Mouse (Mus musculus) common myeloid progenitor, adult 5-6 weeks (primary cell): ENCODE measurements around the gene Rbsn. TPM values are rescaled to one million over a fixed set of nuclear protein-coding genes. Genes with fewer than 3 reads are reported as not detected.

Experiments used
- ATAC-seq: replicated peaks from 2 replicates; pipeline ENCODE4 v1.8.0; 2016; ENCODE audit warnings: low read depth, mild to moderate bottlenecking, moderate TSS enrichment, inconsistent platforms; ENCODE audit not compliant: poor library complexity, severe bottlenecking
- total RNA-seq: library from RNA; stranded (forward); fragments of 200-1000, 187-1606 nt; gene quantifications from 2 replicates; pipeline ENCODE4 v1.2.3, GENCODE M21; 2017

The Rbsn gene
- 17.9 and 18.5 TPM in 2 replicates for total RNA-seq

DNA sequence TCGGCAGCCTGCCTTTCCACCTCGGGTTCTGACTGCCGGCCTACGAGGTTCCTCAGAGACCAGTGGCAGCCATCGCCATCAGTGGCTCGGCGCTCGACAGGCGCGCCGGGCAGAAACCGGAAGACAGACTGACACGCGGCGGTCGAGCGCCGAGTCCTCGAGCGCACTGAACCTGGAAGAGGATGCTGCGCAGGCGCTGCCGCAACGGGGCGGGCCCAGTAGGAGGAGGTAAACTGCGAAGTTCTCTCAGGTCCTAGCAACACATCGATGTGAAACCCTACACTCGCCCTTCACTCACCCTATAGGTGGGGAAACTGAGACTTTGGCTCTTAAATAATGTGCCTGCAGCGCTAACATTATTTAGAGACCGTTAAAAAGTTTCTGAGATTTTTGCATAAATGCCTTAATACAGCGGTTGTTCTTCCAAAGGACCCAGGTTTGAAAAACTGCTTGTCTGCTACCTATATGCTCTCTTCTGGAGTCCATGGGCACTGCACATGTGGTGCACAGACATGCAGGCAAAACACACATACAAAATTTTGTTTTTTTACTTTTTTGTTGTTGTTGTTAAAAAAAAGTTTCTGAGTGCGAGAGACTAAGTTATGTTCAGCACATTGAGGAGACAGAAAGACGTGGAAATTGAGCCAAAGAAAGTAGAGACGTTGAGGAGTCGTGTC lies at the start of gene Rbsn:
TSS of gene Rbsn (minus strand) at position 153 of the 677 bp plus-strand sequence.
- ATAC-seq = peak; percentile 98

DNA sequence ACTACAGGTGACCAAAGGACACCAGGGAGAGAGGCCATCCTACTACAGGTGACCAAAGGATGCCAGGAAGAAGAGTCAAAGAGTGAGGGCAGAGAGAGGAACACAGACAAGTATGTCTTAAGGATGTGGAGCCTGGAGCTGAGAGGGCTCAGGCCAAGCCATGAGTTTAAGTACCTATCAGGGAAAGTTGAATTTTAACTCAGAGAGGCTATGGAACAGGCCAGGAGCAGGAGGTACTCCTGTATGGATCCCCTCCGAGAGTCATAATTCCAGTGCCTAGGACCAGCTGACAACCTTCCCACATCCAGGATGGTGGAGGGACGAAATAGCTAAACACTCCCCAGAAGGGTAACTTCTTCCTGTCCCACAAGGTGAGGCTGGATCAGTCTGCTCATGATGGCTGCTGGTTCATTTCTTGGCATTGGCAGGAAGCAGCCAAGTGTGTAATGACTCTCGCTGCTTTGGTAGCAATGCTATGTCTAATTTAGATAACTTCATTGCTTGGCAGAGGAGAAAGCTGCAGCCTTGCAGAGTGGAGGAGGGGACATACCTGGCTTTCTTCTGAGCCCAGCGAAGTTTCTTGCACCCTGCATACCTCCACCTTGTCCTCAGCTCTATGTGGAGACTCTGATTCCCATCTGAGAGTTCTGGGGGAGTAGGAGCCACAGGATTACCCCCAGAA lies 46.6 kb upstream of the Rbsn start:
- ATAC-seq = no peak

DNA sequence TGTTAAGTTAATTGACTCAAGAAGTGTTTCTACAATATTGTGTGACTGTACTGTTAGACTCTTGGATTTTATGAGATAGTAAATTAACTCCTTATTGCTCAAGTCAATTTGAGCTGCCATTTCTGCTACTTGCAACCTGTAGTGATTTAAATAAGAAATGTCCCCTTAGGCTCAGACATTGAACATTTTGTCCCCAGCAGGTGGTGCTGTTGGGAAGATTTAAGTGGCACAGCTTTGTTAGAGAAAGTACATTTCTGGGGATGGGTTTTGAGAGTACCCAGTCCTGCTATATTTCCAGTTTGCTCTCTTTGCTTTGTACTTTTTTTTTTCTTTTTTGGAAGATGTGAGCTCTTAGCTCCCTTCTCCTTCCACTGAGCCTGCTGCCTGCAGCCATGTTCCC lies 40.6 kb upstream of the Rbsn start:
- ATAC-seq = no peak

DNA sequence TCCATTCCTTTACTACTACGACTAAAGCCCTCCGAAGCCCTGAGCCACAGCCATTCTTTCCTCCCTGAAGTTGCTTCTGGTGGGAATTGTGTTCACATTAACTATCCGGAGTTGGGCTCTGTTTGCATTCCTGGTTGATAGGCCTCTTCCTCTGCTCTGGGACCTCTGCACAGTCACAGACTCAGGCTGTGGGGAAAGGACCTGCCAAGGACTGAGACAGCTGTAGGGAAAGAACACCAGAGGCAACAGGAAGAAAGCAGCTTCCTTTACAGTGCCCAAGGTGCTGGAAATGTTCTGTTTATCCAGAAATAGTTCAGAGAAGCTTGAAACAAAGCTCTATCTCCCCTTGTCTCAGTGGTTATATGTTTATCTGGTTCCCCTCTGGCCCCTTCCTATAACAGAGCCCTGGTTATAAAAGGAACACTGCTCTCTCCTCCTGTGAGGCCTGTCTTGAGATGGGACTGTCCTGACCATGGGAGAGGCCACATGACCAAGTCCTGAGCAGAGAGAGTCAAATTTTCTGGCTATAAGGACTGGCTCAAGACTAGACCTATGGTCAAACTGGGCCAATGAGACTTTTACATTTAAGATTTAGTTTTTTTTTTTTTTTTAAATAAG lies 38.6 kb upstream of the Rbsn start:
- no peak for ATAC-seq

DNA sequence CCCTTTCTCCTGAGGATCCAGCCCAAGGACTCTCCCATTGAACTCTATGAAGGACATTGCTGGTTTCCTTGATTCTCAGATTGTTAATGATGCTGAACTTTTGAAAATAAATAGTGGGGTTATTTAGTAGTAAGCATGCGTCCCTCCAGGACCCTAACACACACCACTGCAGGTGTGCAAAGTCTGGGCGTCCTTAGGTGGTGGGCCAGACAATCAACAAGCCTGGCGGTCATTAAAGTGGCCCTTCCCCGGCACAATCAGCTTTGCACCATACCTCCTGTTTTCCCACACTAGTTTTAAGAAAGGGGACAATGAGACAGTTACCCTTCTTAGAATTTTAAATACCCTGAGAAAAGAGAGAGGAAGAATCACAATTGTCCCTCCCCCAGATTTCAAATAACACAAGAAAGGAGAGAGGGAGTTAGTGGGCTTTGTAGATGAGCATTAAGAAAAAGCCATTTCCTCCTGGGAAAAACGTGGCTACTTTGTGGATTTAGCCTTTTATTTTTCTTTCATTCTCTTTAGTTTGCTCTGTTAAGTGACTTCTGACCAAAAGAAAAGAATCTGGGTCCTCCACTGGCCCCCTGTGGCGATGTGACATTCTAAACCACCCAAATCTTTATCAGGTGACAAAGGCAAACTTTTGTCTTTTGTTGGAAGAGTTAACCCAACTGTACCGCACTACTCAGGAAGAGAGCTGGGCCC lies 32.6 kb upstream of the Rbsn start:
- ATAC-seq = no peak

DNA sequence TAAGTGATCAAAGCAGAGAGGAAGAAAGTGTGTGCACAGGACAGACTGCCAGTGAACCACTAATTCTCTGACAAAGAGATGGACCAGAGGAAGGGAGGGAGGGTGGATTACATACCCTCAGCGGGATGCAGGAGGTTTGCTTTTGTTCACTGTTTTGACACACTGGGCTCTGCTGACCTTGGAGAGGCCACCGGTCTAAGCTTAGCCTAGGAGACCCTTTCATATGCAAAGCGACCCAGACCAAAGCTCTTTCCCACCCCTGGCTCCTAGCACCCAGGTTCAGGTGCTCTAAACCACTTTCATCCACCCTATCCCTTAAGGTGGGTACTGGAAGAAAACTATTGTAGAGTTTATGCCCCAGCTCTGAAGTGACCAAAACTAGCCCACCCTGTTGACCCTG lies 31.6 kb upstream of the Rbsn start:
- no peak for ATAC-seq

DNA sequence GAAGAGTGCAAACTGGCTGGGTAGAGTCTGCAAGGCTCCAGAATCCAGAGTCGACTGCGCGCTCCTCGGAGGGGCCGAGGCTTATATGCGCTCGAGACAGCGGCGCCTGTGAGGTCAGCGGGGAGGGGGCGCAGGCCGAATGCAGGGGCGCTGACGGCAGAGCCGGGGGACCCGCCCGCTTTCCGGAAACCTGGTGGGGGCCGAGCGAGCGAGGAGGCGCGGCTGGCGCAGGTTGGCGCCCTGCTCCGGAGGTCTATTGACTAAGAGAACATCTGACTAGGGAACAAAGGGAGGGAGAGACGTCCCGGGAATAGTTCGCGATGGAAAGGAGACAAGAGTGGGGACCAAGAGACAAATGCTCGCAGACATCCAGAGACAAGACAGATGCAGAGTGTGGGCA lies 29.9 kb upstream of the Rbsn start, which contains the start of gene Trh:
TSS of gene Trh (minus strand) at position 60 of the 400 bp plus-strand sequence.
- ATAC-seq = no peak

DNA sequence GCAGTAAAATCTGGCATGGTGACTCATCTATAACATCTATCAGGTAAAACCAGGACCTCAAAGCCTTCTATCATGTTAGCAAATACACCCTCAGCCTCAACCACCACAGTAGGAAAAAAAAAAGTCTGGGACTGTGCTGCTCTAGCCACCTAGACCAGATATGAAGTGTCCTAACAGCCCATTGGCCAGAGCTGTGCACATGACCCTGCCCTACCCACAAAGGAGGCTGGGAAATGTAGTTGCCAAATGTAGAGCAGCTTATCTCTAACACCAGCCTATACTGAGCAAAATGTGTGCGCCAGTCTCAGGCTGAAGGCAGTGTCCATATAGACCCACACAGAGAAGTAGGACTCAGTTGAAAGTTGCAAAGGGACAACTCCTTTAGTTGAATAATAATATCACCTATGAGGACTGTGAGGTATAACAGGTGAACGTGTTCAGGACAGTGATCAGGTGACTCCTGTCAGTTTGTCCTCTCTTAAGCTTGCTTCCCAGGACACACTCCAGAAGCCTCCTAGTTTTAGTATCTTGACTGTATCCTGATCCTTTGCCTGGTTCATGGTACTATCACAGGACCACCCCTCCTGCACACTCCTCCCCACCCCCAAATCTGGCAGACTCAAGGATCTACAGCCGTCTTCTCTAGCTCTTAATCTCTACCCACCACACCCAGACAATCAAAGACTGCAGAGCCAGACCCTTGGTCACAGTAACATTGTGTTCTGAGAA lies 26.6 kb upstream of the Rbsn start:
- peak; percentile 98 for ATAC-seq

DNA sequence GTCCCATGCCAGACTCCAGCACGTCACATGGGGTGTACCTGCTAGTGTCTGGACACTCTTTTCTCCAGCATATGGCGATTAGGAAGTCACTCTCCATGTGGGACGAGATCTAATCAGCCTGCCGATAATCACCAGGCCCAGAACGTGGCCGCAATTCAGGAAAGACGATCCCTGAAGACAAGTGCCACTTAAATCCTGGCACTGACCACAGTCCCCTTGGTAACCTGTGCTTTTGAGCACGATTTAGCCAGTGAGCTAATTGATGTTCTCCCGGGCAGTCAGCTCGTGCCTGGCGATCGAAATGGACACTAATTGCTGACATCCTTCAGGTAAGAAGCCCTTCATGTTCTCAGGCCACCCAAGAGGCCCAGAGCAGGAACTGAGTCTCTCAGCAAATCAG lies 20.3 kb upstream of the Rbsn start:
- no peak for ATAC-seq

DNA sequence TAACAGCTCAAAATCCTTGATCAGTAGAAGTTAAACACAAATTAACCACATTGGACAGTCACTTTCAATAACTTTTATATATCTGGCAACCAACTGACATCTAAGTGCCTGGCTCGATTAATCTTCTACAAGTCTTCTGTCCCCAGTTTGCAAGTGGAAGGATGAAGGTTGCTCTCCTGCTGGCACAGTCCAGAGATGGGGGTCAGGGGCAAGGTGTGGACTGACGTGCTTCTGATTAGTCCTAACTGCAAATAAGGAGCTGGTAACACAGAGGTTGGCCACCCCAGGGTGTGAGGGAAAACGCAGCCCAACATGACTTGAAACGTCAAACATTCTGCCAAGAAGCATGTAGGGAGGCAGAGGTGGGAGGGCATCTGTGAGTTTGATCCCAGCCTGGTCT lies 17.0 kb upstream of the Rbsn start:
- no peak for ATAC-seq

DNA sequence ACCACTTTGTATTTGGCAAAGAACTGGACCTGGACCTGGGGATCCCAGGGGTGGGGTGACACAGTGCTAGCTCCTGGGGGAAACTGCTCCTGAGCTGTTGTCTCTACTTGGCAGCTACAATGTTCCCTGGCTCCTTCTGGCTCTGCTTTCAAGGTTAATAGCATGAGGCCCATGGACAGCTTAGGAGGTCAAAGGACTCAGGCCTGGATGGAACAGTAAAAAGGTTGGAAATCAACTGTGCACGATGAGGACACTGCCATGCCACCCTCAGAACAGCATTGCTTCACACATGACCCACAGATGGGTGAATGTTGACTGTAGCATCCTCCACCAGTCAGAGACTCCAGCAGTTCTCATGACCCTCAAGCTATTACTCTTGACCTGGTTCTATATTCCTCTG lies 16.6 kb upstream of the Rbsn start:
- no peak for ATAC-seq

DNA sequence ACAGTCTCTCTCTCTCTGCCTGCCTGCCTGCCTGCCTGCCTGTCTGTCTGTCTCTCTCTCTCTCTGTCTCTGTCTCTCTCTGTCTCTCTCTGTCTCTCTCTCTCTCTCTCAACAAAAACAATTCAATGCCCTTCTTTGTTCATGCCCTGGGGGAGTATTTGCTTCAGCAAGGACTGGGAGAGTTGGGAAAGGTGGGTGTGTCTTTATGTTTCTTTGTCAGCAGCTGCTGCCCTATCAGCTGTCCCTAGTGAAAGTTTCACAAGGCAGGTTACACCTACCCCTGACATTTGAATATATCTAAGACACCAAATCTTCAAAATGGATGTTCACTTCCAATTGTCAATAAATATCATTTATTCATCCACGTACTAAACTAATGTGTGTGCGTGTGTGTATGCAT lies 14.9 kb upstream of the Rbsn start:
- no peak for ATAC-seq

DNA sequence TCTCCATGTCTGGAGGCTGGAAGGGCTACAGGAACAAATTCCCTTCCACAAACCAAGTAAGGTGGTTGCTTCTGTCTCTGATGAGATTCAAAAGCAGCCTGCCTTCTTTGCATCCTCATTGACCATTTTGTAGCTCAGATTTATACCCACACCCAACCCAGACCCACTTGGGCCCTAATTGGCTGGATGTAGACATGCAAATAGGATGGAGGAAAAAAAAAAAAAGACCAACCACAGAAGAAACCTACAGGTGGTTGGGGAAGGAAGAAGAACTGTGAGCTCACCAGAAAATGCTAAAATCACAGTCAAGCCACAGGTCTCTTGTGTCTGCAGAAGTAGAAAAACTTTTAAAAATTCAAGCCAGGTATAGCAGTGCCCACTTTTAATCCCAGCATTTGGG lies 14.4 kb upstream of the Rbsn start:
- no peak for ATAC-seq

DNA sequence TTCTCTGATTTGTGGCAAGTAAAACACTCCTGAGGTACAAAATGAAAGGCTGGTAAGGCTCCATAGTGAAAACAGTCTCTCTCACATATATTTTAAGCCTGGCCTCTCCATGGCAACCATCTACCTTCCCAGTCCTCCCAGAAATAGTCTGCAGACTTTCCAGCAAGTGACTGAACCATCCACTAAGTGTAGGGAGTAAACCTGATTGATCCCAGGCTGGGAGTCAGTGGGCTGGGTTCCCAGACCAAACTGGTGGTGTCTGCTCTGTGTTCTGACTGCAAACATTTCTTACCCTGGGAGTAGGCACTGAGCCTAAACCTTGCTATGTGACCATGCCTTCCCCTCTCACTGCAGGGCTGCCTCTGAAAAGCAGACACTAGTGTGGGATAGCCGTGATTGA lies 10.3 kb upstream of the Rbsn start:
- no peak for ATAC-seq

DNA sequence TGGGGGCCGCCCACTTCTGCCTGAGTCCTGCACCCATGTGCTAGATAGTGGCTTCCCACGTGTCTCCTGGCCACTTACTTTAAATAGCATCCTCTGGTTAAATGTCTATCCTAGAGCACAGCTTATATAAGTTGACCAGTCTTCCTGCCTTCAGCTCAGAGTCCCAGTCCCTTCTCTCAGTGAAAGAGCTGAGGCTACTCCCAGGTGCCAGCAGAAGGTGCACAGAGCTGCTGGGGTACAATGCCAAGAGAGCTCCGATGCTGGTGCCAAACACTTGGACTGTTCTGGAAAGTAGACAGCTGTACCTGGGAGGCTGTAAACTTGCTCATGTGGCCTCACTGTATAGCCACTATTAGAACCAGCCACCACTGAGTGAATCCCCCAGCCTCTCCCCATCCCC lies 7.3 kb upstream of the Rbsn start:
- no peak for ATAC-seq

DNA sequence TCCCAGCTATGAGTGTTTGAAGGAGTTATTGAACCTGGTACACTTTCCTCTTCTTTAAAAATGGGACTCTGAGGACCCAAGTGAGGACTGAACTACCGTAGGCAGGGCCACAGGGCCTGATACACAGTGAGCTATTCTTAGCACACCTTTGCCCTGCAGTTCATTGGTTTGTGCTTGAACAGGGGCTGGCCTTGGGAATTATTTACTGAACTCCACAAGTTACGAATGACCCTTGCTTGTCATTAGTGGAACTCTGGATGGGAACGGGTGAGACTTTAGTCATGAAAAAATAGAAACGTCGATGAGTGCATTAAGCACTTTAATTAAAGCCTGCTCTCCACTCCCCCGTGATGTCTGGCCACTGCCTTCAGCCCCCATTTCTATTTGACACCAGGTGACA lies 6.9 kb upstream of the Rbsn start:
- ATAC-seq = no peak

DNA sequence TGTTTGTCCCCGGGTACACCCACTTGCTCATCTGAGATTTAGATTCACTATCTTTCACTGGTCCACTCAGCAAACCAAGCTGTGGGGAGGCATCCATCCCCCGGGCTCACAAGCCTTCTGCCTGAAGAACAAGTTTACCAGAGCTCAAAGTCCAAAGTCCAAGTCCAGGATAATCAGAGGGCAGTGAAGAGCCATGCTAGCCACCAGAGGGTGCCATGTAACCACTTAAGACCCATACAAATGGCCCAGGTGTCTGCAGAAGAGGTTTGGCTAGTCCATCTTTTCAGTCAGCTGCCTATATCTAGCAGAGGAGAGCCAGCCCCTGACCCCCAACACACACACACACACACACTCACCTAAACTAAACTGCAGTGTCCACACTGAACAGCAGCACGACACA lies 4.7 kb upstream of the Rbsn start:
- no peak for ATAC-seq

DNA sequence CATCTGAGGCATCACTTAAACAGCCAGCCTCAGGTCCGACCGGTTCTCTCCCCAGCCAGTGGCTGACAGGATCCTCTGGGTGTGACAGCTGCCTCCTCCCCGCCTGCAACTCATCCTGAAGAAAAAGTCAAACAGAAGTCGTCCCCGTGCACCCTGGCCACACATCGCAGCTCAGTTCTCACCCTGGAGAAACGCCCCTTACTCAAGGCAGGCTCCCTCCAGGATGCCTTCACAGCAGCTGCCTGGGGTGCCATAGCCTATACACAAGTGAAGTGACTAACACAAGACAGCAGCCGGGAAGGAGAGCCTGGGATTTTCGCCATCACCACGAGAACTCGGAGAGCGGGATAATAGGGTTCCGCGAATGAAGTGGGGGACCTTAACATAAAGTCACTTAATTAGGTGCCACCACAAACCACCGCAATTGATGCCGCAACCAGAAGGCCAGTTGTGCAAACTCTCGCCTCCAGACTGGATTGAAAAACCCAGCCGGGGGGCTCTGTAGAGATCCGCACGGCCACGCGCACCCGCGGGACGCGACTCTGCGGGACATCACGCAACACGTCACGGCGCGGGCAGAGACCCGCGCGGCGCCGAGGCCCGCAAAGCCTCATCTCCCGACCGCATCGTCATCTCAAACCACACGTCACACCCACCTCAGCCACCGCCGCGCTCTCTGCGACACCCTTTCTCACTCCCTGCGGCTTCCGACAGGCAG lies 511 bp downstream of the Rbsn start:
- ATAC-seq = peak; percentile 29; the same call in 1 of the 2 replicates

DNA sequence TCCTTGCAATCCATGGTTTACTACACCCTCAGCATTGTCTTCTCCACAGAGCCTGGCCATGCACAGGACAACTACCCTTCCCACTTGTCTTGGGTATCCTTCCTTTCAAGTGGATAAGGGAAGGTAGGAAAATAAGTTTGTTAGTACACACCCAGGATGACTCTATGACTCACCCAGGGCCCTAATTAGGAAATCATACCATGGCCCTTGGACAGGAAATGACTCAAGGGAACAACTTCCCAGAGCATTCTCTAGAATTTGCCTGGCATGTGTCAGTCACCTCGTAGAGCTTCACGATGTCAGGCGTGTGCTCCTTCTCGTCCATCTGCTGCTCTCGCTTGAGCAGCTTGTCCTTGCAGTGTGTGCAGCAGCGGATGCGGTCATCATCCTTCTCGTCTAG lies 15.3 kb downstream of the Rbsn start:
- no peak for ATAC-seq

DNA sequence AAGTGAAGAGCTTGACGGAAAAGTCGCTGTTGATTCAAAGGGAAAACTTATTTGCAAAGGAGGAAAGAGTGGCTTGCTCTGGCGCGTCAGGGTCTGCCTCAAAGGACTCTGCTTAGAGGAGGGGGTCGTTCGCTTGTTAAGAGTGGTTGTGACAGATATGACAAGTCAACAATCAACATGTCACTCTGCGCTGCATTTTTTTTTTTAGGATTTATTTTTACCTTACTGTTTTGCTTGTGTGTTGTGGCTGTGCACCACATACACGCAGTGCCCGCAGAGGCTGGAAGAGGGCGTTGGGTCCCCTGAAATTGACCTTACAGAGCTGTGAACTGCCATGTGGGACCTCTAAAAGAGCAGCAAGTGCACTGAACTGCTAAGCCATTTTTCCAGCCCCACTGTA lies 30.5 kb downstream of the Rbsn start:
- ATAC-seq = peak; percentile 62
